Comparison of ENCODE assay signal across 8 mouse cellular contexts in genomic region chr15:99251626-99252380, GRCm38 (mm10). TPM values are rescaled to one million over a fixed set of nuclear protein-coding genes. Genes with fewer than 3 reads are reported as not detected.
DNase-seq lines count a peak whose midpoint lies in the region; ATAC-seq and TF ChIP-seq lines count a peak whose summit lies in the region.

Gene Mcrs1 (minus strand): TSS chr15:99251961.

- no peaks in the 10 kb centered on the region for H3K9me3 ChIP-seq in MEL (replicated peaks; ENCODE audit: insufficient read depth, low read length)
- no peaks in the 10 kb centered on the region for H3K9me3 ChIP-seq in forebrain, postnatal 0 days (ENCODE audit: low read length)
- H3K9me3 ChIP-seq in lung, embryonic 15.5 days = no peaks in the 10 kb centered on the region

- under 1% methylated on average over 52 of the region's 52 CpGs for WGBS in cerebellum, adult 2 months
- WGBS in forebrain, postnatal 0 days = under 1% methylated on average over 52 of the region's 52 CpGs
- WGBS in lung, embryonic 15.5 days = under 1% methylated on average over 52 of the region's 52 CpGs

- H3K4me1 ChIP-seq in MEL (ENCODE audit: control insufficient read depth in 1 of 2, insufficient read depth in 2 of 2, low read length in 2 of 2) = peaks cover 0 to 15% of the 10 kb centered on the region in 2 experiments; a peak in 2 of 4 replicates
- H3K4me1 ChIP-seq in cerebellum, adult 2 months (ENCODE audit: control insufficient read depth, insufficient read depth, low read length) = peaks cover 17% of the 10 kb centered on the region
- peaks cover 9% of the 10 kb centered on the region for H3K4me1 ChIP-seq in forebrain, postnatal 0 days (ENCODE audit: insufficient read depth)
- peaks cover 15% of the 10 kb centered on the region for H3K4me1 ChIP-seq in lung, embryonic 15.5 days

- peaks cover 4% of the 10 kb centered on the region; the same call in 1 of the 2 replicates for H3K79me2 ChIP-seq in MEL (ENCODE audit: control insufficient read depth, insufficient read depth, low read length, poor library complexity)

- H3K36me3 ChIP-seq in MEL (ENCODE audit: control insufficient read depth in 1 of 2, insufficient read depth in 2 of 2, low read length in 2 of 2) = peaks cover 0 to 5% of the 10 kb centered on the region in 2 experiments; a peak in 2 of 4 replicates
- peaks cover 22% of the 10 kb centered on the region for H3K36me3 ChIP-seq in forebrain, postnatal 0 days (ENCODE audit: insufficient read depth)
- peaks cover 16% of the 10 kb centered on the region for H3K36me3 ChIP-seq in lung, embryonic 15.5 days

- TF ChIP-seq RAD21 in MEL (IDR thresholded peaks at IDR 0.05; ENCODE audit: low read depth, low read length) = no peak

- TF ChIP-seq CTCF in MEL (IDR thresholded peaks at IDR 0.05 in 2 of 3, conservative IDR thresholded peaks at IDR 0.05 in 1 of 3; ENCODE audit: control insufficient read depth in 1 of 3, insufficient read depth in 1 of 3, low read depth in 2 of 3, low read length in 3 of 3, poor library complexity in 1 of 3, severe bottlenecking in 1 of 3) = 0 out of 6 replicates have a peak, but pooled peaks of 1 of the 3 experiments have one; percentile 8
- no peak for TF ChIP-seq CTCF in cerebellum, adult 2 months (IDR thresholded peaks at IDR 0.05; ENCODE audit: borderline replicate concordance, insufficient read depth, low read depth, low read length)
- TF ChIP-seq CTCF in forebrain, postnatal 0 days (IDR thresholded peaks at IDR 0.05; ENCODE audit: low read depth) = peak; percentile 37

- peak; percentile 100 for DNase-seq in MEL (ENCODE audit: low read depth, low spot score)
- DNase-seq in cerebellum, adult 2 months = peak; percentile 98 to 99
- peak; percentile 100 for DNase-seq in forebrain, postnatal 0 days
- peak; percentile 98 for DNase-seq in heart, postnatal 4 days
- DNase-seq in layer of hippocampus, adult 8-10 months (ENCODE audit: low spot score in 2 of 2) = peak; percentile 98 to 99
- peak; percentile 97 for DNase-seq in ovary, adult 18-20 months (ENCODE audit: low spot score)
- peak; percentile 99 for DNase-seq in thymus, postnatal 0 days (ENCODE audit: low spot score)

- H3K27me3 ChIP-seq in MEL (ENCODE audit: control insufficient read depth in 1 of 2, insufficient read depth in 2 of 2, low read length in 2 of 2) = no peaks in the 10 kb centered on the region
- H3K27me3 ChIP-seq in cerebellum, adult 2 months (ENCODE audit: control insufficient read depth, insufficient read depth, low read length) = no peaks in the 10 kb centered on the region
- no peaks in the 10 kb centered on the region for H3K27me3 ChIP-seq in forebrain, postnatal 0 days (ENCODE audit: insufficient read depth, low read length)
- no peaks in the 10 kb centered on the region for H3K27me3 ChIP-seq in lung, embryonic 15.5 days

- peak within 1 kb of the TSS; percentile 95 for H3K27ac ChIP-seq in MEL (ENCODE audit: control insufficient read depth, low read depth, low read length)
- peak within 1 kb of the TSS; percentile 96 for H3K27ac ChIP-seq in cerebellum, adult 2 months (ENCODE audit: insufficient read depth, low read length)
- peak within 1 kb of the TSS; percentile 95 for H3K27ac ChIP-seq in forebrain, postnatal 0 days (ENCODE audit: low read depth, low read length)
- H3K27ac ChIP-seq in lung, embryonic 15.5 days = peak within 1 kb of the TSS; percentile 99

- TF ChIP-seq POLR2A in MEL (IDR thresholded peaks at IDR 0.05; ENCODE audit: control insufficient read depth in 1 of 2, insufficient read depth in 1 of 2, low read depth in 1 of 2, low read length in 2 of 2, poor library complexity in 1 of 2) = peak; percentile 38 to 77; a peak in 2 of 4 replicates
- TF ChIP-seq POLR2A in cerebellum, adult 2 months (IDR thresholded peaks at IDR 0.05; ENCODE audit: borderline replicate concordance, insufficient read depth, low read length) = peak; percentile 62; the same call in 1 of the 2 replicates

- peak within 1 kb of the TSS; percentile 76 to 83 for H3K4me3 ChIP-seq in MEL (ENCODE audit: control insufficient read depth in 1 of 2, insufficient read depth in 1 of 2, low read depth in 2 of 2, low read length in 2 of 2)
- H3K4me3 ChIP-seq in cerebellum, adult 2 months (replicated peaks; ENCODE audit: insufficient read depth, low read depth, low read length) = peak within 1 kb of the TSS; percentile 80
- peak within 1 kb of the TSS; percentile 68 for H3K4me3 ChIP-seq in forebrain, postnatal 0 days (ENCODE audit: low read depth, low read length)
- peak within 1 kb of the TSS; percentile 85 for H3K4me3 ChIP-seq in lung, embryonic 15.5 days

- H3K4me2 ChIP-seq in forebrain, postnatal 0 days (ENCODE audit: low read depth) = peak within 1 kb of the TSS; percentile 78
- peak within 1 kb of the TSS; percentile 80 for H3K4me2 ChIP-seq in lung, embryonic 15.5 days

- H3K9ac ChIP-seq in MEL (ENCODE audit: control insufficient read depth, low read depth, low read length, poor library complexity, severe bottlenecking) = peak within 1 kb of the TSS; percentile 84
- peak within 1 kb of the TSS; percentile 76 for H3K9ac ChIP-seq in forebrain, postnatal 0 days
- H3K9ac ChIP-seq in lung, embryonic 15.5 days = peak within 1 kb of the TSS; percentile 65

- peak in 1 of 2 experiments; percentile 45; a peak in 2 of 4 replicates for TF ChIP-seq EP300 in MEL (IDR thresholded peaks at IDR 0.05; ENCODE audit: low read depth in 1 of 2, low read length in 2 of 2)

- ATAC-seq in forebrain, postnatal 0 days = peak; percentile 97
- ATAC-seq in lung, embryonic 15.5 days (ENCODE audit: borderline replicate concordance, extremely low read depth, low FRiP score, low TSS enrichment) = peak; percentile 94

TF ChIP-seq in MEL, 35 proteins besides CTCF, POLR2A, EP300 and RAD21 (continues in another document):
- TF ChIP-seq CHD1 (IDR thresholded peaks at IDR 0.05; ENCODE audit: low read depth, low read length) (no peak), ZKSCAN1 (IDR thresholded peaks at IDR 0.05; ENCODE audit: low read depth, low read length) (no peak), CHD2 (IDR thresholded peaks at IDR 0.05; ENCODE audit: low read length) (peak; percentile 49; the same call in 1 of the 2 replicates), GABPA (IDR thresholded peaks at IDR 0.05; ENCODE audit: low read depth, low read length) (no peak), MXI1 (IDR thresholded peaks at IDR 0.05; ENCODE audit: low read depth, low read length) (peak; percentile 70), E2F4 (IDR thresholded peaks at IDR 0.05; ENCODE audit: borderline replicate concordance, low read depth, low read length) (no peak), POLR2AphosphoS2 (IDR thresholded peaks at IDR 0.05; ENCODE audit: low read length) (no peak), ETS1 (IDR thresholded peaks at IDR 0.05; ENCODE audit: low read depth, low read length) (peak; percentile 60; the same call in 1 of the 2 replicates), UBTF (IDR thresholded peaks at IDR 0.05; ENCODE audit: borderline replicate concordance, insufficient read depth, low read depth, low read length) (no peak), RCOR1 (IDR thresholded peaks at IDR 0.05; ENCODE audit: low read depth, low read length) (peak; percentile 74; the same call in 1 of the 2 replicates), MEF2A (IDR thresholded peaks at IDR 0.05; ENCODE audit: extremely low read depth, insufficient replicate concordance, low read depth, low read length, poor library complexity, severe bottlenecking) (no peak), KAT2A (conservative IDR thresholded peaks at IDR 0.05; ENCODE audit: low read depth, low read length) (peak; percentile 95), TAL1 (IDR thresholded peaks at IDR 0.05; ENCODE audit: low read length) (no peak), USF1 (IDR thresholded peaks at IDR 0.05; ENCODE audit: low read depth, low read length) (no peak), GATA1 (IDR thresholded peaks at IDR 0.05; ENCODE audit: low read depth, low read length) (peak; percentile 73), HCFC1 (IDR thresholded peaks at IDR 0.05; ENCODE audit: low read depth, low read length) (peak; percentile 99), JUND (IDR thresholded peaks at IDR 0.05; ENCODE audit: low read depth, low read length) (no peak), TCF12 (IDR thresholded peaks at IDR 0.05; ENCODE audit: low read depth, low read length) (0 out of 2 replicates have a peak, but pooled peaks have one; percentile 42), ZNF384 (IDR thresholded peaks at IDR 0.05; ENCODE audit: low read depth, low read length) (no peak; the same call in 1 of the 2 replicates), NELFE (IDR thresholded peaks at IDR 0.05; ENCODE audit: low read depth, low read length) (peak; percentile 55), MYB (IDR thresholded peaks at IDR 0.05; ENCODE audit: low read depth, low read length) (peak; percentile 94), TBP (IDR thresholded peaks at IDR 0.05; ENCODE audit: low read depth, low read length) (peak; percentile 48), ELF1 (IDR thresholded peaks at IDR 0.05; ENCODE audit: low read depth, low read length) (peak; percentile 99), NRF1 (IDR thresholded peaks at IDR 0.05; ENCODE audit: insufficient read depth, low read depth, low read length, poor library complexity, severe bottlenecking) (peak; percentile 76), BHLHE40 (IDR thresholded peaks at IDR 0.05; ENCODE audit: borderline replicate concordance, low read depth, low read length) (no peak), ZMIZ1 (IDR thresholded peaks at IDR 0.05; ENCODE audit: low read depth, low read length) (no peak; the same call in 1 of the 2 replicates), ZC3H11A (IDR thresholded peaks at IDR 0.05; ENCODE audit: low read depth, low read length) (peak; percentile 42; the same call in 1 of the 2 replicates), USF2 (IDR thresholded peaks at IDR 0.05; ENCODE audit: borderline replicate concordance in 1 of 2, insufficient read depth in 1 of 2, low read depth in 1 of 2, low read length in 2 of 2) (no peak), MAX (IDR thresholded peaks at IDR 0.05; ENCODE audit: low read length) (peak; percentile 65), MYC (IDR thresholded peaks at IDR 0.05; ENCODE audit: low read depth, low read length) (peak; percentile 84)

RNA-seq across cellular contexts. Expression of gene Mcrs1, which starts in this region (rescaled TPM):
- 113 and 131 TPM in 2 replicates for total RNA-seq in MEL (2012; rRNA removed)
- polyA plus RNA-seq in MEL (2012; ENCODE audit: insufficient read depth in 1 of 2, insufficient read length in 2 of 2, low read depth in 1 of 2, low replicate concordance in 2 of 2, missing spikeins in 1 of 2) = 100 to 1,000 TPM in 1 of 2 experiments, not detected in 1; 124 TPM
- polyA plus RNA-seq in cerebellum, adult 2 months (2012; rRNA removed) = 84.9 and 94.4 TPM in 2 replicates
- 231 and 250 TPM in 2 replicates for total RNA-seq in forebrain, postnatal 0 days (2014; rRNA removed)
- 242 and 258 TPM in 2 replicates for polyA plus RNA-seq in forebrain, postnatal 0 days (2015; fragmentation: Nextera tagmentation; extraction: Ambion mirVana)
- 10 to 100 TPM; 82.4 to 88.4 TPM for total RNA-seq in heart, postnatal 4 days (2021)
- 10 to 100 TPM; 69.6 to 85.0 (median 73.3) TPM for total RNA-seq in layer of hippocampus, adult 8-10 months (2022)
- polyA plus RNA-seq in lung, embryonic 15.5 days (2015; fragmentation: Nextera tagmentation; extraction: Ambion mirVana) = 141 TPM in 2 replicates
- 136 and 154 TPM in 2 replicates for polyA plus RNA-seq in thymus, postnatal 0 days (2015; fragmentation: Nextera tagmentation; extraction: Ambion mirVana)

Comparison
In these comparisons a context has a peak if more than half of its experiments do, and no peak if none do; other contexts are left out.
1. Peak in every context shown above with its lines: DNase-seq, ATAC-seq, H3K4me3 ChIP-seq and H3K27ac ChIP-seq.